Mouse (Mus musculus) left cerebral cortex, postnatal 10 days (tissue): ENCODE data around the gene Ift46. TPM values are rescaled to one million over a fixed set of nuclear protein-coding genes. Genes with fewer than 3 reads are reported as not detected.
A peak's percentile ranks its signal among the peaks of the same experiment; 100 is the strongest.

Experiments used
- DNase-seq, 2 experiments: peaks; one replicate each; pipeline ENCODE4 v3.0.0; 2021 to 2022; ENCODE audit warnings: low spot score in 2 of 2, mixed read lengths in 1 of 2; ENCODE audit errors: extremely low spot score in 1 of 2
- intact Hi-C: fragments of 180-260 bp; cut with DNase I; formaldehyde crosslinking; loops from one replicate; pipeline ENCODE4 v1.15.1; 2025
- total RNA-seq, 2 experiments: library from RNA; stranded (reverse); gene quantifications; 2 replicates each; pipeline ENCODE4 v1.2.3; 2021

The Ift46 gene
- total RNA-seq, 2 experiments from 2014 or later: 75.4 to 78.2 TPM

DNA sequence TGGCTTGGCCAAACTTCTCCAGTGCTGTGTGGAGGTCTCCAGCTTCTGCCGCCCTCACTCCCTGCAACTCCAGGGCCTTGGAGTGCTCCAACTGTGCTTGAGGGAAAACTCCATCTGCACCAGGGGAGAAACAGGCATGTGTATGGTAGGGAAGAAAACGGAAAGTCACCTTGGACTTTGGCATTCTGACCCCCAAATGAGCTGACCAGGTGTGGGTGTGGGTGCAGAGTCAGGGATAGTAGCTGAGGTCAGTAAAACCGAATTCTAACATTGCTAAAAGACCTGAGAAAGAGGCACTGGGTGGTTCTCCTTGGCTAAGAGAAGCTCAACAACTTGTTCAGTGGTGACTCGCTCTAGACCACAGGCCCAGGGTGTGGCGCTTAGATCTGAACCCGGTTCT, 34.0 kb downstream of the Ift46 start:
- intact Hi-C loops: no loop called here
- no peak for DNase-seq

DNA sequence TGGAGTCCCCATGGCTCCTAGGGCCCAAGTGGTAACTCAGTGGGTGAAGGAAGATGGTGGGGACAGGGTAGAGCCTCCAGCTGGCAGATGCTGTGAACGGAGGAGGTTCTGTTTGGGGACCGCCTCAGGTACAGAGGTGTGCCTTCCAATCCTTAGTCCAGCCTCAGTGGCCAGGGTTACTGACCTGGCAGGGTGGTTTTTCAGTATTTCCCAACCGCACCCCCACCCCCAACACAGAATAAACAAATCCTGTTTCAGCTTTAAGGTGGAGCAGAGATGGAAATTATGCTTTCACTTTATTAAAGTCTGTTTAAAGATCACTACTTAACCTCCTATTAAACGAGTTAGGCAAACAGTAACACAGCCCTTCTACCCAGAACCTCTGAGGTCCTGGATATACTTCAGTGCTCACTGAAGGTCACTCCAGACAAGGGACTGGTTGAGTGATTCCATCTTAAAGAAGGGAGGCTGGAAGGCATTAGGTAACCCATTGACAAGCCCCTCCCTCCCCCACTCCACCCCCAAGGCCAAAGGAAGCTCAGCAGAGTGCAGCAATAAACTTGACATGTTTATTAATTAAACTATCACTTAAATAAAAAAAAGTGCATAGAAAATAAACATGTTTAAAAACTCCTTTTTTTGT, 35.2 kb downstream of the Ift46 start, which contains the start of gene Ttc36:
TSS of gene Ttc36 (minus strand) at position 265 of the 643 bp plus-strand sequence.
- intact Hi-C loops: no loop called here
- DNase-seq: no peak

- intact Hi-C loops: no loop called here
These were observed 37.0 kb downstream of the Ift46 start for GRCm38 (mm10) chr9:44804678-44805077.

DNA sequence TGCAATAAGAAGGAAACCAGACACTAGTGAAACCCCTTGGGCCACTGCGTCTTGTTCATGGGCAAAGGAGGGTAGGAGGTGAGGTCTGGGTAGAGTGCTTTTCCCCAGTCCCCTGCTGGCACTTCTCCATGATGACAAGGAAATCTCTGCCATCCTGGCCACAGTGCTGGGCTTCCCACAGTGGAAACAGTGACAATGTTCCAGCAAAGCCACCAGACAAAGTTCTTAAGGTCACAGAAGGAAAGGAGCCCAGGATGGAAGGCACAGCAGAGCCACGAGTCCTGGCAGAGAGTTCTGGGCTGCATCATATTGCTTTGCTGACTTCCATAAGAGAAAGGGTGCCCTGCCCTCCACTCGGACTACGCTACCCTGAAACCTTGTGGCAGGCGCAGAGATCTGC, 37.8 kb downstream of the Ift46 start:
- no peak for DNase-seq
- intact Hi-C loops: no loop called here

More at GRCm38 (mm10) chr9:44804678-44805077, 37.0 kb downstream of the Ift46 start:
- DNase-seq: no peak

- intact Hi-C loops: no loop called here
- DNase-seq: no peak
These were observed 39.4 kb downstream of the Ift46 start for GRCm38 (mm10) chr9:44807141-44807540.

DNA sequence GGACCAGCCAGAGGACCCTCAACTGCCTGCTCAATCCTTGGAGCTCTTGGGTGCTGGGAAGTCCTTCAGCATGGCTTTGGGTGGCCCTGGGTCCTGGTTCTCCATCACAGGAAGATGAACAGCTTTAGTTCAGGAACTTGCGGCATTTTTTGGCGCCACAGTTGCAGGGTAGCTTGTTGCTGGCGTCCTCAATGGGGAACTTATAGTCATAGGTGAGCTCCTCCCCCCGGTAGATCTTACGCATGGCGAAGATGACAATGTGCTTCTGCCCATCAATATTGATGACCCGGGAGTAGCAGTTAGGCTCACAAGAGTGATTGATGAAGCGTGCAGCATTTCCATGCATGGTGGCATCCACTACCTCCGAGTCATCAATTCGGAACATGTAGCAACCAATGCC, 40.1 kb downstream of the Ift46 start:
- intact Hi-C loops: no loop called here
- DNase-seq: no peak

DNA sequence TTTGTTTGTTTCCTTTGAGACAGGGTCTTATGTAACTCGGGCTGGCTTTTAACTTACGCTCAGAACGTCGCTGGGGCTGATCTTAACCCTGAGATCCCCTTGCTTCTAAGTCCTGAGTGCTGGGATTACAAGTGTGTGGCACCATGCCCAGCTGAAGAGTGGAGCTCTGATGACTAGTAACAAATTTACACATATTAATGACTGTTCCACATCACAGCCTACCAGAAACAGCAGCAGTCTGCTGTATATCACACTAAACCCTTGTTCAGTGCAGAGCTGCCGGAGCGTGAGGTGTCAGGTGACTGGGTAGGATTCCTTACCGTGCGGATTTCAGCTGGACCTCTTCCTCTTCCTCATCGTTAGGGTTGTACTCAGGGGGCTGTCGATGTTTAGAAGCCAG, 42.6 kb downstream of the Ift46 start:
- DNase-seq: no peak
- intact Hi-C loops: loop anchor here (5.0 kb wide), 1 partner anchor 137 kb away; no protein-coding TSS in a partner anchor

- DNase-seq: no peak
- intact Hi-C loops: loop anchor here (5.0 kb wide), 1 partner anchor 133 kb away; no protein-coding TSS in a partner anchor
These were observed 46.5 kb downstream of the Ift46 start for GRCm38 (mm10) chr9:44814179-44814578.

DNA sequence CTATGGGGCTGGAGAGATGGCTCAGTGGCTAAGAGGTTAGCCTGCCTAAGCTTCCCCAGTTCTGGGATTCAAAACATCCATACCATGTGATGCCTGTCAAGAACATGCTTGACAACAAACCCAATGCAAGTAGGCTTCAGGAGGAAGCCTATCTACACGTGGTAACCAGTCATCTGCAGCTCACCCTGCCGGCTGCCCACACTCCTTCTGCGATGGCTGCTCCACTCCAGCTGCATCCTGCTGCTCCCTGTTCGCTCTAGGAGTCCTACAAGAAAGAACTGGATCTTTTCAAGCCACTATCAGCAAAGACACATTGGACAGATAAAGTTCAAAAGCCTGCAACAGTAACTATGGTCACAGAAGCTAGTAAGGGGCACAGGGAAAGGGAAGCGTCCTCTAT, 49.8 kb downstream of the Ift46 start:
- DNase-seq: no peak
- intact Hi-C loops: loop anchor here (5.0 kb wide), 1 partner anchor 115 kb away; no protein-coding TSS in a partner anchor

DNA sequence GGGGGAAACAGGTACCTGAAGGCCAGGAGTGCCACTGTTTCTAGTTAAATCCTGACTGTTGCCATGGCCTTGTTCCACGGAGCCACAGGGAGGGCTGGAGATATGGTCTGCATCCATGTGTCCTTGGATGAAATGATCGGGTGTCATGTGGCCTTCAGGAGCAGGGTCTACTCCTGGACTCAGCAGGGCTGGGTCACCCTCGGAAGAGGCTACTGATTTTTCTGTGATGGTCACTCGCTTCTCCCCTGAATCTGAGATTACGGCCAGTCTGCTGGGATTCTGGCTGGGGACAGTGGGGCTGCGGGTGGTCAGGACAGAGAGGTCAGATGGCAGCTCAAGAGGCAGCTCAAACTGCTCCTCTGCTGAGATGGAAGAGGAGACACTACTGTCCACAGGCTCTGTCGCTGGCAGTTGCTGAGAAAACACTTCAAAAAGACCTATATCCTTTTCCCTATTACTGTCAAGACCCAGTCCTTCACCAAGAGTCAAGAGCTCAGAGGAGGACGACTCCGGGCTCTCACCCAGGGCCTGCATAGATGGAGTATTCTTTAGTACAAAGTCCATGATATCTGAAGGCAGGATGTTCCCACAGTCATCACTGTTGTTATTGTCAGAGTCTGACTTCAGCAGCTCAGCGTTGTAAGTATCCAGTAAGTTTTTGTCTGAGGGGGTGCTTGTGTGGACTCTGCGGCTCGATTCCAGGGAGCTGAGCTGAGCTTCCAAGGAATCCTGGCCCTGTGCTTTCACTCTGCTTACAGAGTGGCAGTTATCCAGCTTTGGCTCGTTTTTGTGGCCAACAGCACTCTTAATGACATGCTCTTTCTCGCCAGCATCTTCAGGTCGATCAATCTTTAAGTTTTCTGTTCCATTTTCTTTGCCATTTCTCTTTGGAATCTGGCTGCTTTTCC, 52.5 kb downstream of the Ift46 start:
- intact Hi-C loops: loop anchor here (5.0 to 10.0 kb wide), 2 partner anchors 112 to 185 kb away; no protein-coding TSS in a partner anchor
- DNase-seq: no peak

GRCm38 (mm10) chr9:44826660-44827059, 59.0 kb downstream of the Ift46 start:
- DNase-seq: no peak
- intact Hi-C loops: loop anchor here (10.0 kb wide), 1 partner anchor 192 kb away; no protein-coding TSS in a partner anchor

DNA sequence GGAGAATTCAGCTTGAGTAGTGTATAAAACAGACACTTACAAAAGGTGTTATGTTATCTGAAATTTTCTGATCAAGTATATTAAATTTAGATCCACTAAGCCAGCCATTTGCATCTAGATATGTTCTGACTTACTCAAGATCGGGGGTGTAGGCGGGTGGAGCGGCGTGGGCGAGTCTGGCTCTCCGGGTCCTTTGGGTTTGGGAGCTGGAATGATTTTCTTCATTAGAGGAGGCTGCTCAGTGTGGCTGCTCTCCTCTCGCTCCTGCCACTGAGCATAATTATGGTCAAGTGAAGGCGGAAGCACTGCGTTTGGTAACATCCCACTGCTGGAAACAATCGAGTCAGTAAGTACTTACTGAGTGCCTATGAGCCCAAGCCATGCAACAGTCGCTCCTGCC, 61.2 kb downstream of the Ift46 start:
- DNase-seq: no peak
- intact Hi-C loops: loop anchor here (10.0 kb wide), 1 partner anchor 194 kb away; no protein-coding TSS in a partner anchor

DNA sequence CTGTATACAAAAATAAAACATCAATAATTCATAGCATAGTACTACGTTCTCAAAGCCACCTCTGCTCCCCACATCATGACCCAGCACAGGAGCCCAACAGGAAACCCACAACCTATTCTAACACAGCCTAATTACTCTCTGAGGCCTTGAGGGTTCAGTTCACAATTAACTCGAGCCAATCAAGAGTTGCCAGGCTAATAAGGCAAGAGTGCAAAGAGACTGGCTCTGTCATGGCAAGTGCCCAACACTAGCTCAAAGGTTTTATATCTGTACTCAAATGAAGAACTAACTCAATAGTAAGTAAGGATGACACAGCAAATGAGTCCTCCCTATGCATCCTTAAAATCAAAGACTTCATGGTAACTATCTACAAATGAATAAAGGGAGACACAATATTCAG, 62.8 kb downstream of the Ift46 start:
- intact Hi-C loops: no loop called here
- DNase-seq: no peak

- DNase-seq: peak in 1 of 2 experiments; percentile 49
These were observed 64.6 kb downstream of the Ift46 start for GRCm38 (mm10) chr9:44832356-44832755.

DNA sequence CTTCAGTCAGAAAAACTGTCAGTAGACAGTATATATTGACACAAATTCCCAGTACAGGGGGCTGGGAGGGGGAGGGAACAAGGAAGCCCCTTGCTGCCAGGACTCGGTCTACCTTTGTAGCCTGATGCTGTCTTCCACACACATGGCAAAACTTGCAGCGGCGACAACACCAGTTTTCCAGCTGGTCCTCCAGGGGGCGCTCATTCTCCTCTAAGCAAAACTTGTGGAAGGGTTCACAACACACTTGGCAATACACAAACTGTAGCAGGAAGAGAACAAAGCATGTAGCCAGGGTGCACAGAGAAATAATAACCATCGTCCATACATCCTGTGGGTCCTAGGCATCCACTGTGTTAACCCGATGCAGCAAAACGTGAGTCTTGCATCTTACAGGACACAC, 68.7 kb downstream of the Ift46 start:
- intact Hi-C loops: loop anchor here (2.0 to 5.0 kb wide), 2 partner anchors 44 to 86 kb away; partner anchors contain the start of genes Atp5l and Kmt2a
- peak; percentile 51 to 84 for DNase-seq

More at GRCm38 (mm10) chr9:44832356-44832755, 64.6 kb downstream of the Ift46 start:
- intact Hi-C loops: no loop called here

DNA sequence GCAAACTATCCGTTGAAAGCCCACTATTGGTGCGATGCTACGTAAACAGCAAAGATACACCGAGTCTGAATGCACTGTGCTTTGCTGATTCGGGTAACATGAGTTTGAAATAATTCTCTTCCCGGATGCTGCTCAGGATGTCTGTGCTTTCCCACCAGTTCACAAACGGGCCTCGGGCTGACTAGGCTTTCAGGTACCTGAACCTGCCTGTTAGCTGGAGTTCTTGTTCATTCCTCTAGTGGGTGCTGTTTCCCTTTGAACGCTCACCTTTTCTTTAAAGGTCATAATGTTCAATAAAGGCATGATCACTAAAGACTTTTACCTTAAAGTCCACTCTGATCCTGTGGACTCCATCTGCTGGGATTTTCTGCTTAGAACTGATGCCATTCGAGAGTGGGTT, 73.5 kb downstream of the Ift46 start:
- DNase-seq: no peak
- intact Hi-C loops: no loop called here
